Mouse (Mus musculus): ENCODE data around the gene Gm20388. TPM values are rescaled to one million over a fixed set of nuclear protein-coding genes. Genes with fewer than 3 reads are reported as not detected.

Gene Gm20388
- polyA plus RNA-seq, 1 experiment = 59.3 TPM

DNA sequence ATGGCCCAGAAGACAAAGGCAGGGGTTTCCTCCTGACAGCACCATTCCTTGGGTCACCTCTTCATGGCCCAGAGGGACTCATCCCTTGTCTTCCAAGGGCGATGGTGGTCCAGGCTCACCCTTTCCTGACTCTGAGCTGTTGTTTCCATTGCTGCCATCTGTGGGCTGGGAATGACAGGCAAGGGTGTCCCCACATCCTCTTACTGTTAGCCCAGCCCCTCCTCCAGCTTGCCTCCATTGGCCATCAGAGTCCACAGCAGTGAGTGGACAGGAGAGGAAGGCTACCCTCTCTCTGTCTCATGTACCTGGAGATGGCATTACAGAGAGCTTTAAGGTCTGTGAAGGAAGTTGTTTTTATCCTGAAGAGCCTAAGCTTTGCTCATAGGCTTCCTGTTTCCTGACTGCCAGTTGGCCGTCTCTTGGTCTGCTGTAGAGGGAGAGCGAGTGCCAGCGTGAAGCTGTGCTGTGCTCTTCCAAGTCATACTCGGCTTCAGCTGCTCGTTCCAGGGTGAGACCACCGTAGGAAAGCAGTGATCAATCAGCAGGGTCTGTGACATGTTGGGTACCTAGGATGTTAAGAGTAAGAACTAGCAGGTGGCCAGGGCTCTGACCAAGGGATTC, 4391.4 kb downstream of the Gm20388 start:
- no peak for TF ChIP-seq POLR2A (IDR thresholded peaks at IDR 0.05; ENCODE audit: borderline replicate concordance, extremely low read depth, insufficient read depth, insufficient read length, poor library complexity, severe bottlenecking)
- no peak for DNase-seq (ENCODE audit: low read depth)

DNA sequence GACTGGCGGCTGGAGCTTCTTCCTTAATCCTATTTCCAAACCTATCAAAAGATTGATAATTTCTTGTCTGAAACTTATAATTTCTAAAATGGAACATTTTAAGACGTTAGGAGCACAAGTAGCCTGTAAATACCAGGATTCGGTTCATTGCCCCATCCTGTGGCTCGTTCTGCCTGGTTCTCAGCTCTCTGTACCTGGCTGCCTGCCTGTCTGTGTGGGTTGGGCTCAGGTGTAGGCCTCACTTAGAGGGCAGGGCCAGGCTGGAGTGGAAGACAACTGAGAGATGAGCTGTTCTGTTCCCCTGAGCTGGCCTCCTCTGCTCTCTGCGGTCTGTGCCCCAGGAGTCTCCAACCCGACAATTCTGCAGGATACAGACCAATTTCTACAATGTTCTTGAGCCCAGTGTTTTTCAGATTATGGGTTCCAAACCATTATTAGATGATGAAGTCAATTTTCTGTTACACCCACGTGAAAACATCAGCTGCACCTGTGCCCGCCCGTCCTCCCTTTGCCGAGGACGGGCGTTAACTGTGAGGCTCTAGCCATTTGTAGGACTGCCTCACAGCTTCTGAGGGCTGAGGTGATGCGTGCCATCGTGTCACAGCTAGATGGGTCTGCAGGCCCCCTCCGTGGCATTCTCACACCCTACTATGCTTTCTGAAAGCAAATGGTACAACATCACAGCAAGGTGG, 4392.7 kb downstream of the Gm20388 start:
- DNase-seq (ENCODE audit: low read depth) = no peak
- TF ChIP-seq CTCF (IDR thresholded peaks at IDR 0.05; ENCODE audit: borderline replicate concordance, extremely low read depth, insufficient read depth, insufficient read length) (no peak), POLR2A (IDR thresholded peaks at IDR 0.05; ENCODE audit: borderline replicate concordance, extremely low read depth, insufficient read depth, insufficient read length, poor library complexity, severe bottlenecking) (no peak)

DNA sequence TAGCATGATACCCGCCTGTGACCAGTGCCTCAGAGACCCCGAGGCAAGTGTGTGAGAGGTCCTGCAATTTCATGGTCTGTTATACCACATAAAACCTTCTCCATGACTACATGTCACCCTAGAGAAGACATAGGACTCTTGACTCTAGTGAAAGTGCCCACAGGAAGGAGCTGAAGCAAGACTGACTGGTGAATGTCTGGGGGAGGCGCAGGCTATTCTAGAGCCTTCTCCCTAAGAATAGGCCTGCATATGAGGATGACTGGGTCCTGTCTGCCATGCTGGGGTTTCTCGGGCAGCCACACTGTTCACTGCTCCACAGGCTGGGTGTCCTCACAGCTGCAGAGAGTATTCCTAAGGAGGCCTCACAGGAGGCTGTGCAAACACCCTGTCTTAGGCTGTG, 4393.5 kb downstream of the Gm20388 start:
- no peak for TF ChIP-seq POLR2A (IDR thresholded peaks at IDR 0.05; ENCODE audit: borderline replicate concordance, extremely low read depth, insufficient read depth, insufficient read length, poor library complexity, severe bottlenecking)
- TF ChIP-seq CTCF (IDR thresholded peaks at IDR 0.05; ENCODE audit: borderline replicate concordance, extremely low read depth, insufficient read depth, insufficient read length) = no peak
- DNase-seq (ENCODE audit: low read depth) = no peak

DNA sequence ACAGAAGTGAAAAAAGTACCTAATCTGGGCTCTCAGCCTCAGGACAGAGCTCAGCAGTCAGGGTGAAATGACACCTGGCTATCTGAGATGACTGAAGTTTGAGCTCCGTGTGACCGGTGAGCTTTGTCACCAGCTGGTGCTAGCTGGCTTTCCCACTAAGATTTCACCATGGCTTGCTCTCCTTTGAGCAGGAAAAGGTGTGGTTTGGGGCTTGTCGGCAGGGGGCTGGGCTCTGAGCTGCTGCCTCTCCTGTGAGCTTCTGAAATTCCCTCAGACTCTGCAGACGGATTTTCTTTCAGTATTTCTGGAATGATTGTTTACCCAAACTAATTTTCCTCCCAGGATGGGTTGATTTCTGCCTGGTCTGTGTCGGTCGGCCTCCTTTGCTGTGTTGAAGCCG, 4395.9 kb downstream of the Gm20388 start:
- no peak for DNase-seq (ENCODE audit: low read depth)

DNA sequence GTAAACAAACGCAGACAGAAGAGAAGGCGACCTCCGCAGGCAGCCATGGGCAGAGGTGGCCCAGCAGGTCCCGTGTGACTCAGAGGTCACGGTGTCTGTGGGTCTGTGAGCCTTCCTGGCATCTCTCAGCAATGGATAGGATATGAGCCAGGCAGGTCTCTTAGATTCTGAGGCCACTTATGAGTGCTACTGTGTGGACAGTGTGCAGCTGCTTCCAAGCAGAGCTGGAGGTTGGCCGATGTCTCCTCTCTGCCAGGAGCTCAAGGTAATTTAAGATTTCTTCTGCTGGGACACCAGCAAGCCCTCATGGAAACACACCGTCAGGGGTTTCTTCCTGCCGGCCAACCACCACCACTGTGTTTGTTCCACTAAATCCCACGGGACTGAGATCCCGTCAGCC, 4397.1 kb downstream of the Gm20388 start:
- TF ChIP-seq POLR2A (IDR thresholded peaks at IDR 0.05; ENCODE audit: borderline replicate concordance, extremely low read depth, insufficient read depth, insufficient read length, poor library complexity, severe bottlenecking) (no peak), CTCF (IDR thresholded peaks at IDR 0.05; ENCODE audit: borderline replicate concordance, extremely low read depth, insufficient read depth, insufficient read length) (no peak)
- DNase-seq (ENCODE audit: low read depth) = no peak

More for the DNA sequence above, 4395.9 kb downstream of the Gm20388 start:
- TF ChIP-seq POLR2A (IDR thresholded peaks at IDR 0.05; ENCODE audit: borderline replicate concordance, extremely low read depth, insufficient read depth, insufficient read length, poor library complexity, severe bottlenecking) (no peak), CTCF (IDR thresholded peaks at IDR 0.05; ENCODE audit: borderline replicate concordance, extremely low read depth, insufficient read depth, insufficient read length) (no peak)

DNA sequence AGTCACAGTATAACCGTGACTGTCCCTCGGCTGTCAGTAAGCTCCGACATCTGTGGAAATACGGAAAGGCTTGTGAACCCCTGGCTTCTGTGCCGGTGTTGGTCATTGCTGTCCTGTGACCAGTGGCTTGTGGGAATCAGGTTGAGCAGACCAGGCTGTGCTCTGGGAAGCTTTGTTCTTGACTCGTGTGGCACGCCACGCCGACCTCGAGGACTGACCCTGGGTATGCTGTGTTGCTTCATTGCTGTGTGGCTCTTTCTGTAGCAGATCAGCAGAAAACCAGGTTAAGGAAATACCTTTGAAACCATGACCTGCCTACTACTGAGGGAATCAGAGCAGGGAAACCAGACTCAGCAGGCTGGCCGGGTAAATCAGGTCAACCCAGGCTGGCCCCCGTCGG, 4399.9 kb downstream of the Gm20388 start:
- TF ChIP-seq POLR2A (IDR thresholded peaks at IDR 0.05; ENCODE audit: borderline replicate concordance, extremely low read depth, insufficient read depth, insufficient read length, poor library complexity, severe bottlenecking) (no peak), CTCF (IDR thresholded peaks at IDR 0.05; ENCODE audit: borderline replicate concordance, extremely low read depth, insufficient read depth, insufficient read length) (no peak)
- no peak for DNase-seq (ENCODE audit: low read depth)

DNA sequence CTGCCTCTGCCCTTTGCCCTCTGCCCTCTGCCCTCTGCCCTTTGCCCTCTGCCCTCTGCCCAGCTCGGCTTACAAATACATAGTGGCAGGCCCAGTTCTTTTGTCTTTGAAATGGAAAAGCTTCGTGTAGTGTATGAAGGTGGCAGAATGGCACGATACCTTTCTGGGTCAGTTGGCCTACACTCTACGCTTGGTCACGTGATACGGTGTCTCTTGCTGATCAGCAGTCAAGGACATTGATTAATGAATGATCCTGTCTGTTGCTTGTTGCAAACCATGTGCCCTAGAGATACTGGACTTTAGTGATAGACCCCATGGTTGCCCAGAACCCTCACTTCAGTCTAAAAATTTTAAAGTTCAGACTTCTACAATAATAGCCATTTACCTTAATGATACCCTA, 4400.5 kb downstream of the Gm20388 start:
- DNase-seq (ENCODE audit: low read depth) = no peak
- no peak for TF ChIP-seq CTCF (IDR thresholded peaks at IDR 0.05; ENCODE audit: borderline replicate concordance, extremely low read depth, insufficient read depth, insufficient read length)
- TF ChIP-seq POLR2A (IDR thresholded peaks at IDR 0.05; ENCODE audit: borderline replicate concordance, extremely low read depth, insufficient read depth, insufficient read length, poor library complexity, severe bottlenecking) = no peak

DNA sequence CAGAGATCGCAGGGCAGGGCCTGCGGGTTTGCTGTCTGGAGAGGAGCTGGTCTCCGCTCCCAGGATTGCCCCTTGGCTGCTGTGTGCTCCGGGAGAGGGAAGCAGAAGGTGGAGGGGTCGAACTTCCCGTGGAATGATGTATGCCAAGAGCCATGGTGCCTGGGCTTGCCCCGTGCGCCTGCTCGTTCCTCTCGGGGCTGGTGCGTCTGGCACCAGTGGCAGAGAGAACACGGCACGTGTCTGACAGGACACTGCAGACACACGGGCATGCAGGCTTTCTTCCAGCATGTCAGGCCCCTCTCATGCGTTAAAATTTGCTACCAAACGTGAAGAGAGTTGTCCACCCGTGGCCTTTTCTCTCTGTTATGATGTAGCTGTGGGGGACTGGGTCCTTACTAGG, 4401.1 kb downstream of the Gm20388 start:
- TF ChIP-seq POLR2A (IDR thresholded peaks at IDR 0.05; ENCODE audit: borderline replicate concordance, extremely low read depth, insufficient read depth, insufficient read length, poor library complexity, severe bottlenecking) (no peak), CTCF (IDR thresholded peaks at IDR 0.05; ENCODE audit: borderline replicate concordance, extremely low read depth, insufficient read depth, insufficient read length) (no peak)
- no peak for DNase-seq (ENCODE audit: low read depth)

DNA sequence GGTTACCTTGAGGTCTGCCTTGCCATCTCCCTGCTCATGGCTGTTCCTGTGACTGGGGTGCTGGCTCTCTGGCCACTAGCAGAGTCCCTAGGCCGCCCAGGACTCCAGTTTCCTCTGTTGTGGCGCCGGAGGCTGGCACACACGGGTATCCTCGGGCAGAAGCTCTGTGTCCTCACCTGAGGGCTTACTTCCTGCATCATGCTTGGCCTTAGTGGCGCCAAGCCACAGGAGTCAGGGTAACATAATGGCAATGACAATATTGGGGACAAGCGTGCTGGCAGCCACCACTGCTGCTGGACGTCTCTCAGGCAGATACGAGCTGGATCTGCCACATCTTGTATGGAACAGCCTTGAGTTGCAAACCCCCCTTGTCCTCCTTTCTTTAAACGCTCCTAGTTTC, 4401.6 kb downstream of the Gm20388 start:
- DNase-seq (ENCODE audit: low read depth) = no peak
- TF ChIP-seq POLR2A (IDR thresholded peaks at IDR 0.05; ENCODE audit: borderline replicate concordance, extremely low read depth, insufficient read depth, insufficient read length, poor library complexity, severe bottlenecking) = no peak
- TF ChIP-seq CTCF (IDR thresholded peaks at IDR 0.05; ENCODE audit: borderline replicate concordance, extremely low read depth, insufficient read depth, insufficient read length) = no peak

DNA sequence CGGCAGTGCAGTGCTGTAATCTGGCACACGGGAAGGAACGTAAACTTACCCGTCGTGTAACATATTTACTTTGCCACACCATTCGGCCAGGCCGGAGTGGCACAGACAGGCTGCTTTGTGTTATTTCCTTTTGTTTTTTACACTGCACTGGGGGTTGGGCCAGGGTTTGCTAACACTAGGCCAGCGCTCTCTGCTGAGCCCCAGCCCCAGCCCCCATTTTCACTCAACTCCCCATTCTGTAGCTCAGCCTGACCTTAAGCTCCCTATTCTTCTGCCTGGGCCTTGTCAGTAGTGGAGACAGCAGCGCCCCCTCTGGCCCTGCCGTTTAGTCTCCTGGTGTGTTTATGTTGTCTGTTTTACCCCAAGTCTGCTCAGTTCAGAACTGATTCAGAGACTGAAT, 4404.2 kb downstream of the Gm20388 start:
- DNase-seq (ENCODE audit: low read depth) = peak; percentile 85
- TF ChIP-seq CTCF (IDR thresholded peaks at IDR 0.05; ENCODE audit: borderline replicate concordance, extremely low read depth, insufficient read depth, insufficient read length) (peak; percentile 60; the same call in 1 of the 2 replicates), POLR2A (IDR thresholded peaks at IDR 0.05; ENCODE audit: borderline replicate concordance, extremely low read depth, insufficient read depth, insufficient read length, poor library complexity, severe bottlenecking) (no peak)

DNA sequence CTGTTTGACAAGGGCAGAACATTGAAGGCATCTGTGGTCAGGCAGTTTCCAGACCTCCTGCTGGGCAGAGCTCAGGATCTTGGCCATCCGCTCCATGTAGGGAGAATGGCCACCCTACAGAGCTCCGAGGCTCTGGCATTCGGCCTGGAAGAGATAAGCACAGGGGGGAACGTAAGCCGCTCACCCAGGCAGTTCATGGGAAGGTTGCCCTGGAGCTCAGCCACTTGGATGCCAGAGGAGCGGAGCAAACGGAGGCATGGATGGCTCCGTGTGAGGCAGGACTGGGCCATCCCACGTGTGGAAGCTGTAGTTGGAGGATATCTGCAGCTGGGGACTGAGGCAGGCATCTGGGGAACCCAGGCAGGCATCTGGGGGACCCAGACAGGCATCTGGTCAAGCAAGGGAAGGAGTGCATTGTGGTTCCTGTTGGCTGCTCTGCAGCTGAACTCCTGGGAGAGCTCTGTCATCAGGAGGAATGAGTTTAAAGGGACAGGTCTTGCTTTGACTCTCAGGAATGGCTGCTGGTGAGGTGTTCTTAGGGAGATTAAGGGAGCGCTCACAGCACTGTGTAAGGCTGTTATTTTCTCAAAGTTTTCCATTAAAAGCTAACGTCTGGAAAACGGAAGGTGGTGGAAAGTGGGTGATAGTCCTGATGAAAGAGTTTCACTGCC, 4406.0 kb downstream of the Gm20388 start:
- TF ChIP-seq POLR2A (IDR thresholded peaks at IDR 0.05; ENCODE audit: borderline replicate concordance, extremely low read depth, insufficient read depth, insufficient read length, poor library complexity, severe bottlenecking) (no peak), CTCF (IDR thresholded peaks at IDR 0.05; ENCODE audit: borderline replicate concordance, extremely low read depth, insufficient read depth, insufficient read length) (no peak)
- peak; percentile 63 for DNase-seq (ENCODE audit: low read depth)

Measured in brain, embryonic 14.5 days (tissue).